Mouse (Mus musculus) C2C12 (cell line): ENCODE measurements at regions not wholly inside any gene's neighbourhood (a gene's known extent, or its start where the extent isn't known, plus 50 kb on each side); places are given as distances from the start of the nearest gene placed in this dataset.

Experiments
- CTCF ChIP-seq: IDR thresholded peaks from one replicate; pipeline ENCODE4 v1.5.1; 2011; ENCODE audit not compliant: control insufficient read depth, insufficient read depth, insufficient read length
- FOSL1 ChIP-seq: IDR thresholded peaks from one replicate; pipeline ENCODE4 v1.8.0; 2011; ENCODE audit warnings: mild to moderate bottlenecking, low read length; ENCODE audit not compliant: poor library complexity, insufficient read depth, severe bottlenecking

DNA sequence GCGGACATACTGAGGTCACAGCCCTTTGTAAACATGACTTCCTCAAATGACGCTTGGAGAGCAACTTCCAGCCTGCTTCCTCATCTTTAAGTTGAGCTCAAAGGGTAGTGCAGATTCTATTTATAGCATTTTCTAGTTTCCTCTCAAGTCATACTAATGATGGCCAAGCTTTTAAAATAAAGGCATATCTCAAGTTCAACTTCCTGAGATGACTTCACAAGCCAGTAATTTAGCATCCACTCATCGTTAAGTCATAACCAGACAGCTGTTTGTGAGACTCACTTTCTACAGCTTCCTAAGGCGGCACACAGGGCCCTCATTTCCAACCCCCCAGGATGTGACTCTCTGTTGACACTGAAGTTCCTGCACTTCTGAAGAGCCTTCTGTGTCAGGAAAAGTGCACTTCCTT, 278.7 kb downstream of the Qk start:
- TF ChIP-seq CTCF (no peak), FOSL1 (peak; percentile 90)
